Mouse (Mus musculus) E14TG2a.4 (cell line): ENCODE data around the gene Pigq.

ENCODE experiments used
- H3K27me3 ChIP-seq: 2 replicates; pipeline ENCODE4 v1.6.1; 2014; ENCODE audit warnings: low read length, control low read depth; ENCODE audit not compliant: insufficient read depth
- H3K36me3 ChIP-seq: 2 replicates; pipeline ENCODE4 v1.6.1; 2014; ENCODE audit warnings: low read length, control low read depth; ENCODE audit not compliant: insufficient read depth
- H3K4me1 ChIP-seq: replicated peaks from 2 replicates; pipeline ENCODE4 v1.6.1; 2014; ENCODE audit warnings: low read depth, low read length, control low read depth
- H3K4me3 ChIP-seq: replicated peaks from 2 replicates; pipeline ENCODE4 v1.5.1; 2014; ENCODE audit warnings: mild to moderate bottlenecking, low read length
- H3K9me3 ChIP-seq: 2 replicates; pipeline ENCODE4 v1.6.1; 2014; ENCODE audit warnings: low read length, control low read depth
- CTCF ChIP-seq: conservative IDR thresholded peaks from 2 replicates; pipeline ENCODE4 v1.5.1; 2014; ENCODE audit warnings: low read length
- NANOG ChIP-seq: IDR thresholded peaks from 2 replicates; pipeline ENCODE4 v1.6.1; 2014; ENCODE audit warnings: borderline replicate concordance, low read length, mixed read lengths
- POU5F1 ChIP-seq: IDR thresholded peaks from 2 replicates; pipeline ENCODE4 v1.6.1; 2014; ENCODE audit warnings: low read length, borderline replicate concordance

The Pigq gene

GRCm38 (mm10) chr17:25980854-25981253 is 36.1 kb upstream of the Pigq start:
- no peak for TF ChIP-seq NANOG
- no peak for TF ChIP-seq CTCF
- TF ChIP-seq POU5F1, result no peak
- no peaks in the 10 kb centered on the region for H3K27me3 ChIP-seq
- no peaks in the 10 kb centered on the region for H3K9me3 ChIP-seq
- peaks cover 48% of the 10 kb centered on the region for H3K4me1 ChIP-seq
- no peak overlapping the region for H3K4me3 ChIP-seq
- peaks cover 16% of the 10 kb centered on the region; the same call in 1 of the 2 replicates for H3K36me3 ChIP-seq

GRCm38 (mm10) chr17:25979829-25980738 is 35.3 kb upstream of the Pigq start:
- Histone ChIP-seq H3K4me1 (peaks cover 47% of the 10 kb centered on the region), H3K9me3 (no peaks in the 10 kb centered on the region), H3K27me3 (no peaks in the 10 kb centered on the region), H3K4me3 (no peak overlapping the region), H3K36me3 (peaks cover 16% of the 10 kb centered on the region; the same call in 1 of the 2 replicates)
- TF ChIP-seq NANOG, result no peak
- TF ChIP-seq POU5F1, result no peak
- TF ChIP-seq CTCF, result no peak

GRCm38 (mm10) chr17:25970954-25971707 is 26.4 kb upstream of the Pigq start:
- H3K4me3 ChIP-seq, result no peak overlapping the region
- H3K9me3 ChIP-seq, result no peaks in the 10 kb centered on the region
- no peaks in the 10 kb centered on the region for H3K27me3 ChIP-seq
- TF ChIP-seq POU5F1 (no peak), NANOG (no peak), CTCF (no peak)
- H3K4me1 ChIP-seq, result peaks cover 12% of the 10 kb centered on the region
- peaks cover 3% of the 10 kb centered on the region; the same call in 1 of the 2 replicates for H3K36me3 ChIP-seq

GRCm38 (mm10) chr17:25970448-25970847 is 25.7 kb upstream of the Pigq start:
- no peak overlapping the region for H3K4me3 ChIP-seq
- no peaks in the 10 kb centered on the region for H3K9me3 ChIP-seq
- peaks cover 3% of the 10 kb centered on the region; the same call in 1 of the 2 replicates for H3K36me3 ChIP-seq
- H3K4me1 ChIP-seq, result peaks cover 12% of the 10 kb centered on the region
- no peaks in the 10 kb centered on the region for H3K27me3 ChIP-seq
- no peak for TF ChIP-seq NANOG

GRCm38 (mm10) chr17:25968176-25968575 is 23.4 kb upstream of the Pigq start:
- Histone ChIP-seq H3K4me1 (peaks cover 24% of the 10 kb centered on the region), H3K36me3 (peaks cover 24% of the 10 kb centered on the region), H3K9me3 (no peaks in the 10 kb centered on the region), H3K27me3 (no peaks in the 10 kb centered on the region), H3K4me3 (no peak overlapping the region)
- TF ChIP-seq CTCF (no peak), POU5F1 (no peak), NANOG (no peak)

- Histone ChIP-seq H3K4me1 (peaks cover 23% of the 10 kb centered on the region), H3K4me3 (no peak overlapping the region), H3K36me3 (peaks cover 28% of the 10 kb centered on the region), H3K27me3 (no peaks in the 10 kb centered on the region), H3K9me3 (no peaks in the 10 kb centered on the region)
- TF ChIP-seq POU5F1, result no peak
- no peak for TF ChIP-seq CTCF
- no peak for TF ChIP-seq NANOG
Observed at GRCm38 (mm10) chr17:25967652-25968051, 22.9 kb upstream of the Pigq start.

- Histone ChIP-seq H3K4me1 (peaks cover 44% of the 10 kb centered on the region), H3K36me3 (peaks cover 51% of the 10 kb centered on the region), H3K9me3 (no peaks in the 10 kb centered on the region), H3K27me3 (no peaks in the 10 kb centered on the region), H3K4me3 (no peak overlapping the region)
- TF ChIP-seq NANOG (no peak), CTCF (no peak), POU5F1 (no peak)
Observed at GRCm38 (mm10) chr17:25964271-25964670, 19.5 kb upstream of the Pigq start.

- Histone ChIP-seq H3K36me3 (peaks cover 59% of the 10 kb centered on the region), H3K27me3 (no peaks in the 10 kb centered on the region), H3K9me3 (no peaks in the 10 kb centered on the region), H3K4me1 (peaks cover 40% of the 10 kb centered on the region), H3K4me3 (no peak overlapping the region)
- no peak for TF ChIP-seq NANOG
- TF ChIP-seq CTCF, result no peak
- TF ChIP-seq POU5F1, result no peak
Observed at GRCm38 (mm10) chr17:25962413-25962905, 17.7 kb upstream of the Pigq start.
